Mouse (Mus musculus): ENCODE measurements around the gene Ubac2.

Ubac2 gene

DNA sequence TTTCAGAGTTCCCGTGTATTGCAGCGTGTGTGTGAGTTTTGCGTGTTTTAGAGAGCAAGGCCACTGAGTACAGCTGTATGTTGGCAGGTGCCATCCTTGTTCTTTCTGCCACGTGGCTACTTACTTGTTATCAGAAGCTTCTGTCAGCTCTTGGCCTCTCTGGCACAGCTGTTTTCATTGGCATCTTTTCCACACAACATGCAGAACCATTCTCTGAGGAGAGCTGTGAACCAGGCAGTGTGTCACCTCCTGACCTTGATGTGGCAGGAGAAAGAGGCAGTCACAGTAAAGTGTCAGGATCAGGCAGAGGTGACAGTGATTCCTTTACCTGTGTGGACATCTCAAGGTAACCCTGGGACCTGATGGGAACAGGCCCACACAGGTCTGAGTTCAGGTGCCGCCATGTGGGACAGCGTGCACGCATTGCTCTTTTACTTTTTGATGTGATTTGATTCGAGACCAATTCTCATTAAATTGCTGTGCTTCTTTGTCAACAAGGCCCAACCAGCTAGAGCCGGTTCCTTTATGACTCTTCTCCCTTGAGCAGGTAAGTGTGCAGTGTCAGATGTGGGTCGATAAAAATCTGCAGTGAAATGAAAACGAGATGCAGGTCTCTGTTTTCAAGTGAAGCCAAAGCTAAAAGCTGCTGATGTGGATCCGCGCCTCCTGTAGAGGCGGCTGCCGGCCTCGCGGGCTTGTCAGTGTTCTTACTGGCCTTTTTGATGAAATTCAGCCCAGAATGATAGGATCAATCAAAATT lies 122.1 kb downstream of the Ubac2 start:
- no peak for DNase-seq (ENCODE audit: low read depth, low spot score)

DNA sequence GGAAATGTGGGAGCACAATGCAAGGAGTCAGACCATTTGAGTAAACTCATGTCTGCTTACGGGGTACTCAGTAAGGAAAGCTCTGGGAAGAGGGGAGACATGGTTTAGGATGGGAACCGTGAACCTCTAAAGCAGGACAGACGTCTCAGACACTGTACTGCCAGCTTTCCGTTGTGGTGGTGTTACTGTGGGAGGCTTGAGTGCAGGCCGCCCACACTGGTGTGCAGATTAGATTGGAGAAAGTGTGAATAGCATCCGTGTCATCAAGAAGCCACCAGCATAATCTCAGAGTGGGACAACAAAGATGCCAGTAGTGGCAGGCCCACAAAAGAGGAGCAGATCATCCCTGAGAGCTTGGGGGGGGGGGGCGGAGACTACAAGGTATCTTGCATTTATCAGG lies 123.8 kb downstream of the Ubac2 start:
- DNase-seq (ENCODE audit: low read depth, low spot score) = no peak

DNA sequence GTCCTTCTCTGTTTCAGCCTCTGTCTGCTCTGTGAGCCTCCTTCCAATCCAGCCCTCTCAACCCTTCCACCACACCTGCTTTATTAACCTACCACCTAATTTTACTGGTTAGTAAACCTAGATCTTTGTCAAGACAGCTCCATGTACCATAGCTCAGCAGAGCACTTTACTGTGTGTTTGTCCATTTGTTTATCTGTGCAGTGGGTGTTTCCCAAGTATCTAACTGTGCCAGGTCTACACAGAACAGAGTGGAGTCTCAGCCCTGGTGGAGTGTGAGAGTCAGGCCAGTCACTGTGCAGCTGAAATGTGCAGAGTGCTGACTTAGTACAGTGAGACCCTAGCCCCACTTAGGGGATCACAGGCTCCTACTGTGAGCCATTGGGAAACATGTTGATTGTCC lies 125.4 kb downstream of the Ubac2 start:
- no peak for DNase-seq (ENCODE audit: low read depth, low spot score)

DNA sequence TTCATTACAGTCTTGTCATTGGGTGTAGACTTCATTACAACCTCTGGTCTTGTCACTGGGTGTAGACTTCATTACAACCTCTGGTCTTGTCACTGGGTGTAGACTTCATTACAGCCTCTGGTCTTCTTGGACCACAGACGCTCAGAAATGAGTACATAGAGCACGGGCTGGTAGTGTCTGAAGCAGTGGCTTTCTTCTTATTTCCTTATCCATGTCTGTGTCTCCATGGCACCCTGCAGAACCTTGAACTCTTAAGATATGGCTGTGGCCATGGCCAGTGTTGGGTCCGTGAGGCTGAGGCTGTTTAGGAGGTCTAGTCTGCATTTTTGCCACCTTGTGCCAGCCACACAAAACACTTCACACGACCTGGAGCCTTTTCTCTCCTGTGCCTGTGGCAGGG lies 129.8 kb downstream of the Ubac2 start:
- DNase-seq (ENCODE audit: low read depth, low spot score) = no peak

DNA sequence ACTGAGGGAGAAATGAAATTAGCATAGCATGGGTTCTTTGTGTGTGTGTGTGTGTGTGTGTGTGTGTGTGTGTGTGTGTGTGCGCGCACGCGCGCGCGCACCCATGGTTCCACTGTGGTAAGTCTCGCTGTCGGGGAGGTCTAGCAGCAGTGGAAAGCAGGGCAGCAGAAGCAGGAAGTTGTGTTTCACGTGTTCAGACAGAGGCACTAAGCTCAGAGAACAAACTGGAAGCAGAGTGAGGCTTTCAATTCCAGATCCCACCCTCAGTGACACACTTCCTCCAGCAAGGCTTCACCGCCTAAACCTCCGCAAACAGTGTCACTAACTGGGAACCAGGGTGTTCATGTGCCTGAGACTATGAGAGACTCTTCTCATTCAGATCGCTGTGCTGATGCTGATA lies 131.1 kb downstream of the Ubac2 start:
- DNase-seq (ENCODE audit: low read depth, low spot score) = no peak

DNA sequence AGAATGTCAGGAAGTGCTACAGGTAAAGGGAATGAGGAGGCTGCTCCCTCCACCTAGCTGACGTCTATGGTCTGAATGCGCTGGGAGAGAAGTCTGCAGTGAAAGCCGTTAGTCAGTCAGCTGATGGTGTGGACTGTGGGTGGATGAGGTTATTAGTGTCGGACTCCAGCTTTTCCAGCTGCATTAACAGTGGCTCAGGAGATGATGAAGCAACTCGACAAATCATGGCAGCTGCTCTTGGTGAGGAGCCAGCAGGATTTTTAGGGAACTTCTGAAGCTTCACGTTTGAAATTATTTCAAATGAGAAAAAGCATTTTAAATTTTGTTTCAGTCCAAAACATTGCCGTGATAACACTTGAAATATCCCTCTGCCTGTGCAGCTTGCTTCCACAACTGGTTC lies 131.9 kb downstream of the Ubac2 start:
- no peak for DNase-seq (ENCODE audit: low read depth, low spot score)

DNA sequence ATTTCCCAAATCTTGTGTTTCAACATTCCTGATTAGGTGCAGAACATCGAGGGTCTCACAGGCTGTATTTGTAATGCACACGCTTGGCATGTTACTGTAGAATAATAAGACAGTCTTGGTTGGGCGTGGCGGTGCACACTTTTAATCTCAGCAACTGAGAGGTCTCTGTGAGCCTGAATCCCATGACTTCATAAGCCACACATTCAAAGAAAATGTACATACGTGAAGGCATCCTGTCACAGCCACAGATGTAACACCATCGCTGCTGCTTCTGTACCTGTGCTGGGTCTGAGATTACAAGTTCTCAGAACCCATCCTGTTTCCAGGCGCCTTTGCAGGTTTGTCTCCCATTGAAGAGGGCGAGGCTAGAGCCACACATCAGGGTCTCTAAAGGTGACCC lies 133.3 kb downstream of the Ubac2 start:
- DNase-seq (ENCODE audit: low read depth, low spot score) = no peak

DNA sequence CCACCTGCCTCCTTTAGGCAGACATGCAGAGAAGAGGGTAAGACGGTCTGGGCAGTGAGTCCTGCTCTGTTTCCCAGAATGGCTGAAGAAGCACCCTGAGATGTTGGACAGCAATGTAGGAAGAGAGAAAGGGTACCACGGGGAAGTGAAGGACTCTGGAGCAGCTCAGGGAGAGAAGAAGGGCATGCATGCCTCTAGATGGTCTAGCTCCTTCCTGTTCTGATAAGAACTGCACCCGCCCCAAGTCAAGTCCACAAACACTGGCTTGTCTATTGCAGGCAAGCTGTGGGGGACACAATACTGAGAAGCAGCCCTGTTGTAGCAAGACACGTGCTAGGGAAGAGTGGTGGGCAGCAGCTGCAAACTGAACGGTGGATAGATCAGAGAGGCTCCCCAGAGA lies 133.8 kb downstream of the Ubac2 start:
- DNase-seq (ENCODE audit: low read depth, low spot score) = no peak

DNA sequence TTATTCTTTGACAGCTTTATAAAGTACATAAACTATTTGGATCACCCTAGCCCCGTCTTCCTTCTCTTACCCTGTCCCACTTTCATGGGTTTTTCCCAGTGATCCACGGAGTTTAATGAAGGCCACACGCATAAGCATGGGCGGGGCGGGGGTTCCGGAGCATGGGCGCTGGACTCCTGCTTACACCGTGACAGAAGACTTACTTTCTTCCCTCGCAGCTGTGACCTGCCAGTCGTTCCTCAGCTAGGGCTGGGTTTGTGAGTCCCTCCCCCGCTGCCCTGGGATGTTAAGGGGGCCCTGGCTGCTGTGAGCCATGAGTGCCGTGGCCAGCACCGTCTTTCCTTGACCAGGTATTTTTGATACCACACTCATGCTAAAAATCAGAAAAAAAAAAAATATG lies 134.4 kb downstream of the Ubac2 start:
- no peak for DNase-seq (ENCODE audit: low read depth, low spot score)

DNA sequence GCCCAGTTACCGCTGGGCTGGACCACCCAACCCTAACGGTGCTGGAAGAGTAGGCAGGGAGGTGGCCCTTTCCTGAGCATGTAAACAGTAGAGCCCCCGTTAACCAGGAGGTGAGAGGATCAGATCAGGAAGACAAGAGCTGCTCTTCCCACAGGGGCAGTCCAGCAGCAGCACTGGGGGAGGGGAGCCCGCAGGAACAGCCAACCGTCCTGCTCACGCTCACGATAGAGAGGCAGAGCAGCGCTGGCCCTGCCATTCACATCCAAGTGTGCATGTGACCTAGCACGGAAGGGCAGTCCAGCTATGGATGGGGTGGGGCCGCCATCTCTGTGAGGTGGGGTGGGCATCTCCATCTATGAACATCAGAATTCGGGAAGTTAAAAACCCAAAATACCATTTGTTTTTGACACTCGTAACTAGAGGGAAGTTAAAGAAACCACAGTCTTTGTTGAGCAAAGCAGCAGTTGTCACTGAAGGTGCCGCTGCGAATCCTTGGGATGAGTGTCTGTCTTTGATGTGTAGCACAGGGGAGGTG lies 135.1 kb downstream of the Ubac2 start:
- DNase-seq (ENCODE audit: low read depth, low spot score) = no peak

DNA sequence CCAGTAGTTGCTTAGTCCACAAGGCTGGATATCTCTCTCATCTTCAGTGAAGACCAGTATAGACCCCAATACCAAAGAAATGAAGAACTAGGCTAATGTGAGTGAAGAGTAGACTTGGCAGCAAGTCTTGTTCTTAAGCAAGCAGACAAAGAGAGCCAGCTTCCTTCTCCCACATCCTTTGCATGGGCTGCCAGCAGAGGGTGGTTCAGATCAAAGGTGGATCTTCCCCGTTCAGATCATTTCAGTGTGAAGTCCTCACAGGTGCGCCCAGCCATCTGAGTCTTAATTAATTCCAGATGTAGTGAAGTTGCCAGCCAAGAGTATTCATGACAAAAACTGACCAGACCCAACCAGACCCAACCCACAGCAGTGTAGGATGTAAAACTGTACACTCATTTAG lies 139.5 kb downstream of the Ubac2 start:
- DNase-seq (ENCODE audit: low read depth, low spot score) = no peak

DNA sequence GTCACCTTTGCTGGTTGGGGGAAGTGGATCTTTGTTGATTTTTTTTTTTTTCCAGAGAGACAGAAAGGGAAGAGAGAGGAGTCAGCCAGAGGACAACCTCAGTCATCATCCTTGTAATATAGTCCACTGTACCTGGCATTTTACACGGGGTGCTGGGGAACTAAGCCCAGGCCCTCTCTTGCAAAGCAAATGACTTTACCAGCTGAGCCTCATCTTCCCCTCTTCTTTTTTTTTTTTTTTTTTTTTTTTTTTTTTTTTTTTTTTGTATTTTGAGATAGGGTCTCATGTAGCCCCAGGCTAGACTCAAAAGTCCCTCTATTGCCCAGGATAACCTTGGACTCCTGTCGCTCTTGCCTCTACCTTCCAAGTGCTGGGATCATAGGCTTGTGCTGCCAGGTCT lies 141.0 kb downstream of the Ubac2 start:
- DNase-seq (ENCODE audit: low read depth, low spot score) = no peak

DNA sequence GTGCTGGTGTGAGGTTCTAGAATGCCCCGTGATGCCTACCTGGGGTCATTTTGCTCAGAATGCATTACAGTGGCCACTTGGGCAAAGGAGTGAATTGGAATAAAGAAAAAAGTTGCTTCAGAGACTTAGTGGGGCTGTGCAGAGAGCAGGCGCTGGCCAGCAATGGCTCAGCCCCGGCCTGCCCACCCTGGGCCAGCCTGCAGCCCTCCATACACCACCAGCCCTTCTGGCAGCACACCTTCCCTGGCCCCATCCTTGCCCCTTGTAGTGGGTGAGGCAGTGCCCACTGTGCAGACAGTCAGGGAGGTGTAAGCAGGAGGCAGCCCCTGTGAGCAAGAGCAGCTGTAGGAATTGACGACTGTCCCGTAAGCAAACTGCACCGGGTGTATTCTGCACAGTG lies 142.1 kb downstream of the Ubac2 start:
- no peak for DNase-seq (ENCODE audit: low read depth, low spot score)

DNA sequence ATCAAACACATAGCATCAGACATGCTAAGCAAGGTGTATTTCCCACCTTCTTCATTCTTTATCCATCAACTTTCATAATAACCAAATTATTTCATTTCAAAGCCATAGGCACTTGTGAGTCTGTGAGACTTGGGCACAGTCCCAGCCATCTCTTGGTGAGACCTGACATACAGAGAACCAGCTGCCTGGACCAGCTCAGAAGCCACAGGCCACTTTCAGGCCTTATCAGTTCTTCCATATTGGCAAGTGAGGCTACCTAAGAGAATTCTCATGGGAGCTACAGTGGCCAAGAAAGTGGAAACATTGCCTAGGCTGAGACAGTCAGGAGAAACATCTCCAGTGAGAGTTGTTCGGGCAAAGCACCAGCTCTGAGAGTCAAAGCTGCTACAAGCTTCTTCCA lies 144.6 kb downstream of the Ubac2 start:
- no peak for DNase-seq (ENCODE audit: low read depth, low spot score)

DNA sequence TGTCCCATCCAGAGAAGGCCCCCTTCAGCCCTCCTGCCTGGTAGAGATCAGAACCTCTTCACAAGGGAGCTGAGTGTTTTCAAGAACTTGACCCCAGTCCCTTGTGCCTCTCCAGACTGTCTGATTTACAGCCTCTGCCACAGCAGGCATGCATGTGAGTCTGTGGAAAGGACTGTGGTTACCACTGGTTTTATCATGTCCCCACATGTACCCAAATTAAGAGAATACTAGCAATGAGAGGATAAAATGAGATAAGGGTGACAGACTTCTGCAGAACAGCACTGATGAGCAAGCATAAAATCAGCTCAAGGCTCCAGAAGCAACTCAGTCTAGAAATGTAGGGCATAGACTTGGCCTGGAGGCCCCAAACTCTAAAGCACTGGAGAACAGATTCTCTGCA lies 145.5 kb downstream of the Ubac2 start:
- DNase-seq (ENCODE audit: low read depth, low spot score) = no peak

DNA sequence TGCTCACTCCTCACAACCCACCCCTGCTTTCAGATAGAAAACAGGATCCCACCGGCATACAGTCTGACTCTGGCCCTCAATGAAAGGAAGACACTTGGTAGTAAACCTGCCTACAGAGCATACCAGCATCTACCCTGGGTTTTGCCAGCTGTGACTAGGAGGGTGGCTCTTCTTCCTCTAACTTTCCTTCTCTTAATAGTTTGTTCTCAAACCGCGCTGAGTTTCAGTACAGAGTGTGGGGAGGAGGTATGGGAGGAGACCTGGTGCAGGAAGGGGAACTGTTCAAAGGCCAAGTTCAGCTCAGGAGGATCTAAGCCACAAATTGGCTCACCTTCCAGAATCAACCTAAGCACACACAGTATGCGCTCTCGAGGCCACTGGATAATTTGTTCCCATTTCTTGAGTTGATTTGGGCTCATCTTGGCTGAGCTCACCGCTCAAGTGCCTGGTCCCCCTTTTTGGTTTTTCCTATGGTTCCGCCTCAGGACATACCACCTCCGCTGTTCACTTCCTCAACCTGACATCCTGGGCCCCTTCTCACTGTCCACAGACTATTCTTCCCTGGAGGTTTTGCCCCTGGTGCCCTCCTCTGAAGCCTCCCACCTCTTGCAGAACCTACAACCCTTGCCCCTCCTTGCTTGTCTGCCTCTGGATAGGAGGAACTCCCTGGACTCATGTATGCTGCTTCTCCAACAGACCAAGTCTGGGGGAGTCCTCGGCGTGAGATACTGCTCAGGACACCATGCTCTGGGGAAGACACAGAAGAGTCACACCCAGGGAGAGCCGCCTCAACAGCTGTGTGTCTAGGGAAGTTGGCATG lies 150.7 kb downstream of the Ubac2 start:
- no peak for DNase-seq (ENCODE audit: low read depth, low spot score)

DNA sequence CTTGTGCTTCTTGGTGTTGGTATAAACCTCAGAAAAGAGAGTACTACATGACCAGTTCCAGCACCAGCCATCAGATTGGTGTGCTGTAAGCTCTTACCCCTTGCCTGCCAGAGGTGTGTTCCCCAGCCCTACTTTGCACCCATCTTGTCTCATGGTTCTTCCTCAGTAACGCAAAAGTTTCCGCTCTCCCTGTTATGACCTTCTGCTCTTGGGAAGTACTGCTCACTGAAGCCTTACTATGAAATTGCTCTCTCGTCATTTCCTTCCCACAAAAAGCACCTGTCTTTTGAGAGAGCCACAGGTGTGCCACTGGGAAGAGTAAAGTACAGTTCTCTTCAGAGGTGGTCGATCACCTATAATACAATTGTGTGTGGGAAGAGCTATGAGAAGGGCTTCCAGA lies 151.4 kb downstream of the Ubac2 start:
- no peak for DNase-seq (ENCODE audit: low read depth, low spot score)

DNA sequence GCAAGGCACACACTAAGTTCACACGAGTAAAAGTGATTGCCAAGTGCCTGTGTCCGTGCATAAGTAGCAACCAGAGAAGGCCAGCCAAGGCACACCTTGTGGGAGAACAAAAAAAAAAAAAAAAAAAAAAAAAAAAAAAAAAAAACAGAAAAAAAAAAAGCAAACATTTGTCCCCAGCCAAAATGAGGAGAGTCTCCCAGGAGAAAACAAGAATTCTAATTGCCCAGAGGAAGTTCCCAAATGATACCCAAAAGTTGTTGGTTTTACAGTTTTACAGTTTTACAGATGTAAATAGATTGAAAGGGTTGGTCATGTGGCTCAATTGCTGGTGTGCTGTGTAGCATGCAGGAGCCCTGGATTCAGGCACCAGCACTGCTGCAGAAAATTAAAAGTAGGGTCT lies 153.6 kb downstream of the Ubac2 start:
- no peak for DNase-seq (ENCODE audit: low read depth, low spot score)

DNA sequence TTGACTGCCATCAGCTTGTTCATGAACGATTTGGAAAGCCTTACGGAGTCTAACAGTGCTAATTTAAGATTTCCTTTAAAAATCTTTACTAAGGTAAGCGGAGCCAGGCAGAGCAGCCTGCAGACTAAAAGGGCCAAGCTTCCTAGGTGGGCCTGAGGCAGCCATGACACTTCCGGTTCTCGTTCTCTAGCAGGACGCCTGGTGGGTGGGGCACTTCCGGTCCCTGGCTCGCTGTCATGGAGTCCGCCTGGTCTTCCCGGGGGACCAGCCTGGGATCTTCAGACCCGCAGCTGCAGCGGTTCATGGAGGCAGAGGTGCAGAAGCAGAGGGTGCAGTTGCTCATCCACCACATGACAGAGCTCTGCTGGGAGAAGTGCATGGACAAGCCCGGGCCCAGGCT lies 156.0 kb downstream of the Ubac2 start, which contains the start of gene Timm8a2:
Gene Timm8a2, plus strand, starts transcription at position 224 of the 400 bp plus-strand sequence.
- no peak for DNase-seq (ENCODE audit: low read depth, low spot score)

DNA sequence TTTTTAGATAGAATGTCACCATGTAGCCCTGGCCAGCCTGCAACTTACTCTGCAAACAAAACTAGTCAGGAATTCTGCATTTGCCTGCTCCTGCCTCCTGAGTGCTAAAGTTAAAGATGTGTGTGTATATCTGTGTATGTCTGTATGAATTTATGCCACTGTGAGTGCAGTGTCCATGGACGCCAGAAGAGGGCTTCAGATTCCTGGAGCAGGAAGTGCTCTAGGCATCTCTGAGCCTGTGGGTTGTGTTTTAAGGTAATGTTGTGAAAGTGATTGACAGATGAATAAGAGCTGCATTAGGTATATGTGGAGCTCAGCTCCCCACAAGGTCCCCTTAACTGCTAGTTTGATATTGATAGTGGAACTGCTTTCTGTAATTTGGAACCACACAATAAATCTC lies 156.8 kb downstream of the Ubac2 start:
- DNase-seq (ENCODE audit: low read depth, low spot score) = no peak

DNA sequence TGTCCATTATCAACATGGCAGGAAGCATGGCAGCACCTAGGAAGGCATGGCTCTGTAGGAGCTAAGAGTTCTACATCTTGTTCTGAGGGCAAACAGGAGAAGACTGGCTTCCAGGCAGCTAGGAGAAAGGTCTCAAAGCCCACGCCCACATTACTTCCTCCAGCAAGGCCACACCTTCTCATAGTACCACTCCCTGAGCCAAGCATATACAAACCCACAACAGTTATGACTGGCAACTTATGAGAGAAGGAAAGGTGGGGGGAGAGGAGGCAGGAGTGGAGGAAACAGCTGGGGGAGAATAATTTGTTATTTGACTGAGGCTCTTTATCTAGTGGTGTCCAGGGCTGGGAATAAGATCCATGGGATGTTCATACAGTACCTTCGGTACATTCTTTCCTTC lies 157.4 kb downstream of the Ubac2 start:
- no peak for DNase-seq (ENCODE audit: low read depth, low spot score)

DNA sequence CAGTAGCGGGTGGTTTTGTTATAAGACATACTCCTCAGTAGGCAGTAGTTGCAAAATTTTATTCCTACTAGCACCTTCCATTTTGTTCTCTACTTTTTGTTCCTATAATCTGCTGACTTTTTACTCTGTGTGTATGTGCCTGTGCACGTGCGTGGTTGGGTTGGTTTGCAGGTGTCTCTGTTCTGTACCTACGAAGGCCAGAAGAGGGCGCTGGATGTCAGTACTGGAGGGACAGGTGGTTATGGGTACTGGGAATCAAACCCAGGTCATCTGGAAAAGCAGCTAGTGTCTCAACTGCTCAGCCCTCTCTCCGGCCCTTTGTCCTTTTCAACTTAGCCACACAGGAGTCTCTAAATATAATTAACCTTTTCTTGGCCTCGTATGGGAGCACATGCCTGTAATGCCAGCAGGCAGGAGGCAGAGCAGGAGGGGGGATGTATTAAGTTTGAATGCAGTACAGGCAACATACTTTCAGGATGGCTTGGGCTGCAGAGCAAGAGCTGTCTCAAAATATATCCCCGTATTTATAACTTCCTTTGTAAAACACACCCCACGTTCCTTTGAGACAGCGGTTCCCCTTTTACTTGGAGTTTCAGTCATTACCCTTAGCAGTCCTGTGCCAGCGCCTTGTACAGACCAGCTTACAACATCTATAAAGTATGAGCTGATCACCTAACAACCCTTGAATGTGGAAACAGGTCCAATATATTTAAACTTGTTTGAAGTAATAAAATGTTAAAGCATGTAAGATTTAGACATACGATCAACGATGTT lies 160.6 kb downstream of the Ubac2 start:
- DNase-seq (ENCODE audit: low read depth, low spot score) = no peak

Data from c-Kit-negative CD71-positive TER-119-positive erythroid progenitor cells, embryonic 14.5 days (primary cell).